Mouse (Mus musculus): Measurements from ENCODE around the gene Lars2. TPM values are rescaled to one million over a fixed set of nuclear protein-coding genes. Genes with fewer than 3 reads are reported as not detected.

Gene Lars2
- polyA plus RNA-seq, 1 experiment from 2014 or later, result 828 TPM

GRCm38 (mm10) chr9:123457603-123458002 lies 90.9 kb downstream of the Lars2 start:
- H3K27me3 ChIP-seq, result no peaks in the 10 kb centered on the region

GRCm38 (mm10) chr9:123467141-123467620 lies 100.5 kb downstream of the Lars2 start:
- ATAC-seq (ENCODE audit: low read depth), result no peak
- no peak overlapping the region for H3K27ac ChIP-seq (replicated peaks)

More at GRCm38 (mm10) chr9:123457603-123458002, 90.9 kb downstream of the Lars2 start:
- Histone ChIP-seq H3K27ac (replicated peaks) (peak overlapping the region; percentile 38; the same call in 1 of the 2 replicates), H3K9ac (no peak overlapping the region), H3K4me1 (replicated peaks) (no peaks in the 10 kb centered on the region; the same call in 1 of the 2 replicates), H3K9me3 (peaks cover 3% of the 10 kb centered on the region; the same call in 1 of the 2 replicates), H3K4me3 (no peak overlapping the region), H3K4me2 (no peak overlapping the region), H3K36me3 (peaks cover 52% of the 10 kb centered on the region)
- ATAC-seq (ENCODE audit: low read depth), result no peak
- WGBS, result 68% methylated on average over 2 of the region's 2 CpGs

GRCm38 (mm10) chr9:123468406-123469085 lies 101.8 kb downstream of the Lars2 start:
- no peak for ATAC-seq (ENCODE audit: low read depth)
- no peak overlapping the region for H3K27ac ChIP-seq (replicated peaks)
- no peaks in the 10 kb centered on the region for H3K4me1 ChIP-seq (replicated peaks)
- no peaks in the 10 kb centered on the region for H3K27me3 ChIP-seq
- H3K4me2 ChIP-seq, result no peak overlapping the region
- peaks cover 15% of the 10 kb centered on the region for H3K36me3 ChIP-seq
- WGBS, result 77% methylated on average over 5 of the region's 5 CpGs
- H3K4me3 ChIP-seq, result no peak overlapping the region
- no peaks in the 10 kb centered on the region for H3K9me3 ChIP-seq
- H3K9ac ChIP-seq, result no peak overlapping the region

More at GRCm38 (mm10) chr9:123467141-123467620, 100.5 kb downstream of the Lars2 start:
- H3K9ac ChIP-seq, result no peak overlapping the region
- H3K4me3 ChIP-seq, result no peak overlapping the region
- no peaks in the 10 kb centered on the region for H3K4me1 ChIP-seq (replicated peaks)
- WGBS, result 62% methylated on average over 4 of the region's 4 CpGs
- H3K27me3 ChIP-seq, result no peaks in the 10 kb centered on the region
- no peaks in the 10 kb centered on the region for H3K9me3 ChIP-seq
- H3K36me3 ChIP-seq, result peaks cover 26% of the 10 kb centered on the region
- no peak overlapping the region for H3K4me2 ChIP-seq

- H3K9me3 ChIP-seq, result no peaks in the 10 kb centered on the region
- no peak overlapping the region for H3K4me2 ChIP-seq
- H3K4me1 ChIP-seq (replicated peaks), result no peaks in the 10 kb centered on the region
- no peak overlapping the region for H3K9ac ChIP-seq
- no peak overlapping the region for H3K4me3 ChIP-seq
- H3K27ac ChIP-seq (replicated peaks), result no peak overlapping the region
- H3K27me3 ChIP-seq, result no peaks in the 10 kb centered on the region
- ATAC-seq (ENCODE audit: low read depth), result no peak
- H3K36me3 ChIP-seq, result peaks cover 13% of the 10 kb centered on the region
Measured at GRCm38 (mm10) chr9:123469087-123469486, 102.4 kb downstream of the Lars2 start.

- ATAC-seq (ENCODE audit: low read depth), result no peak
Measured at GRCm38 (mm10) chr9:123473377-123473776, 106.7 kb downstream of the Lars2 start.

GRCm38 (mm10) chr9:123475569-123475968 lies 108.8 kb downstream of the Lars2 start:
- no peak overlapping the region for H3K9ac ChIP-seq
- no peaks in the 10 kb centered on the region for H3K9me3 ChIP-seq
- no peak overlapping the region for H3K4me2 ChIP-seq
- no peak overlapping the region for H3K4me3 ChIP-seq
- ATAC-seq (ENCODE audit: low read depth), result no peak
- no peaks in the 10 kb centered on the region for H3K36me3 ChIP-seq
- H3K4me1 ChIP-seq (replicated peaks), result peaks cover 26% of the 10 kb centered on the region
- no peak overlapping the region for H3K27ac ChIP-seq (replicated peaks)
- 81% methylated on average over 1 of the region's 1 CpGs for WGBS
- H3K27me3 ChIP-seq, result no peaks in the 10 kb centered on the region

More at GRCm38 (mm10) chr9:123473377-123473776, 106.7 kb downstream of the Lars2 start:
- no peaks in the 10 kb centered on the region for H3K36me3 ChIP-seq
- H3K4me3 ChIP-seq, result no peak overlapping the region
- no peak overlapping the region for H3K9ac ChIP-seq
- no peak overlapping the region for H3K4me2 ChIP-seq
- no peak overlapping the region for H3K27ac ChIP-seq (replicated peaks)
- H3K9me3 ChIP-seq, result no peaks in the 10 kb centered on the region
- H3K4me1 ChIP-seq (replicated peaks), result peaks cover 7% of the 10 kb centered on the region
- H3K27me3 ChIP-seq, result no peaks in the 10 kb centered on the region

GRCm38 (mm10) chr9:123478031-123478585 lies 111.4 kb downstream of the Lars2 start:
- Histone ChIP-seq H3K36me3 (no peaks in the 10 kb centered on the region), H3K27me3 (no peaks in the 10 kb centered on the region), H3K27ac (replicated peaks) (no peak overlapping the region), H3K4me2 (peak overlapping the region; percentile 70), H3K4me3 (peak overlapping the region; percentile 54), H3K9me3 (no peaks in the 10 kb centered on the region), H3K4me1 (replicated peaks) (peaks cover 51% of the 10 kb centered on the region), H3K9ac (peak overlapping the region; percentile 62; the same call in 1 of the 2 replicates)
- ATAC-seq (ENCODE audit: low read depth), result peak; percentile 73
- WGBS, result 2% methylated on average over 23 of the region's 29 CpGs

- Histone ChIP-seq H3K36me3 (no peaks in the 10 kb centered on the region), H3K27me3 (no peaks in the 10 kb centered on the region), H3K4me1 (replicated peaks) (peaks cover 56% of the 10 kb centered on the region), H3K9me3 (no peaks in the 10 kb centered on the region), H3K9ac (peak within 1 kb of the TSS; percentile 76), H3K4me3 (peak within 1 kb of the TSS; percentile 54), H3K4me2 (peak within 1 kb of the TSS; percentile 70), H3K27ac (replicated peaks) (peak within 1 kb of the TSS; percentile 54)
- peak; percentile 78 for ATAC-seq (ENCODE audit: low read depth)
- under 1% methylated on average over 40 of the region's 57 CpGs for WGBS
Measured at GRCm38 (mm10) chr9:123478586-123479195, 112.0 kb downstream of the Lars2 start, which contains the start of gene Limd1. TSS of gene Limd1 (plus strand) at chr9:123478706.

- H3K9me3 ChIP-seq, result no peaks in the 10 kb centered on the region
- peak overlapping the region; percentile 54; the same call in 1 of the 2 replicates for H3K27ac ChIP-seq (replicated peaks)
- H3K4me3 ChIP-seq, result peak overlapping the region; percentile 54
- H3K4me2 ChIP-seq, result peak overlapping the region; percentile 70
- no peaks in the 10 kb centered on the region for H3K27me3 ChIP-seq
- ATAC-seq (ENCODE audit: low read depth), result peak; percentile 19
- H3K4me1 ChIP-seq (replicated peaks), result peaks cover 61% of the 10 kb centered on the region
- H3K9ac ChIP-seq, result peak overlapping the region; percentile 76
- H3K36me3 ChIP-seq, result no peaks in the 10 kb centered on the region
- 18% methylated on average over 17 of the region's 17 CpGs for WGBS
Measured at GRCm38 (mm10) chr9:123479196-123479669, 112.5 kb downstream of the Lars2 start.

- H3K4me3 ChIP-seq, result peak overlapping the region; percentile 54
Measured at GRCm38 (mm10) chr9:123479876-123480252, 113.1 kb downstream of the Lars2 start.

GRCm38 (mm10) chr9:123480253-123480921 lies 113.7 kb downstream of the Lars2 start:
- Histone ChIP-seq H3K9ac (peak overlapping the region; percentile 22; the same call in 1 of the 2 replicates), H3K4me3 (peak overlapping the region; percentile 54), H3K4me2 (peak overlapping the region; percentile 70), H3K36me3 (no peaks in the 10 kb centered on the region), H3K27ac (replicated peaks) (no peak overlapping the region), H3K27me3 (no peaks in the 10 kb centered on the region), H3K9me3 (no peaks in the 10 kb centered on the region), H3K4me1 (replicated peaks) (peaks cover 62% of the 10 kb centered on the region)
- 82% methylated on average over 18 of the region's 18 CpGs for WGBS
- no peak for ATAC-seq (ENCODE audit: low read depth)

More at GRCm38 (mm10) chr9:123479876-123480252, 113.1 kb downstream of the Lars2 start:
- H3K9me3 ChIP-seq, result no peaks in the 10 kb centered on the region
- H3K4me2 ChIP-seq, result peak overlapping the region; percentile 70
- WGBS, result 92% methylated on average over 8 of the region's 8 CpGs
- ATAC-seq (ENCODE audit: low read depth), result no peak
- no peaks in the 10 kb centered on the region for H3K36me3 ChIP-seq
- peaks cover 61% of the 10 kb centered on the region for H3K4me1 ChIP-seq (replicated peaks)
- H3K27ac ChIP-seq (replicated peaks), result no peak overlapping the region
- no peaks in the 10 kb centered on the region for H3K27me3 ChIP-seq
- peak overlapping the region; percentile 76; the same call in 1 of the 2 replicates for H3K9ac ChIP-seq
